Mouse (Mus musculus): ENCODE measurements at regions not wholly inside any gene's neighbourhood (a gene's known extent, or its start where the extent isn't known, plus 50 kb on each side); places are given as distances from the start of the nearest gene placed in this dataset.
"Not testable (repeated sequence)": the region's sequence is repeated elsewhere in the genome, so short reads cannot be mapped to it uniquely, and the experiment has no call there.

DNA sequence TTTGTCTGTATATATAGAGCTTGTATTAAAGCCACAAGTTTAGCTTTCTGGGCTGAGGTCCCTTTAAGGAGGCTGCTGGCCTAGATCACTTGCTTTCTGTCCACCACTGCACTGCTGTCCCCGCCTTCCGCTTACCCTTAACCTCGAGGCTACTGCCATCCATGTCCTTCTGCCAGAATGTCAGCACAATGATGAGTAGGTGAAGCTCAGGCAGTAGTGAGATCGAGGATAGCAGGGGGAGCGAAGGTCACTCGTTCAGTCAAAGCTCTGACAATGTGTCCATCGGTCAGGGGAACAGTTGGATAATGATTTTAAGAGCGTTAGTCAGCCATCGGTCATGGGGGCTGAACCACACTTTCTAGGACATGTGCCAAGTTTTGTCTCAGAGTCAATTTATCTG is 89.6 kb downstream of the Gm3604 start:
- DNase-seq (ENCODE audit: low read depth, low spot score) = not testable (repeated sequence)

DNA sequence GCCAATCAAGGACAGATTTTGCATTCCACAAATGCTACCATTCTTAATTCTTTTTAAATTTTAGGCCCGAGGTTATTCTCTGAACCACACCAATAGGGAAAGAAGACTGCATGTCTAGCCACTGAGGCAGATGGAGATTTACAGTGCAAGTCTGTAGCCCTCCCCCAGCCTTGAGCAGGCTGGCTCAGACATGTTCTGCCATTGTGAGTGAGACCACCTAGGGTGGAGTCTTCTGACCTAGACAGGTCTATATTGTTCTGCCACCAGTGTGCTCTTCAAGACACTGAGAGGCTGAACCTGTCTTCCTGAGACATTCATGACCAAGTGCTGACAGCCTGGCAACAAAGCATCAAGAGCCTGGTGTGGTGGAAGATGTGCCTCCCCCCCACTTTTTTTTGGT is 96.1 kb downstream of the Gm3604 start:
- peak; percentile 76 for DNase-seq (ENCODE audit: low read depth, low spot score)
